Mouse (Mus musculus) layer of hippocampus, postnatal 36 days (tissue): ENCODE data around the gene Ddx52. TPM values are rescaled to one million over a fixed set of nuclear protein-coding genes. Genes with fewer than 3 reads are reported as not detected.

ENCODE experiments used
- DNase-seq, 2 experiments: peaks; one replicate each; pipeline ENCODE4 v3.0.0; 2022
- total RNA-seq, 2 experiments: library from RNA; stranded (reverse); gene quantifications; 2 replicates each; pipeline ENCODE4 v1.2.3; 2021

Ddx52 gene
- total RNA-seq, 2 experiments from 2014 or later: 13.8 to 14.2 TPM

- no peak for DNase-seq
Measured at GRCm38 (mm10) chr11:83969040-83969439, 27.2 kb downstream of the Ddx52 start.

GRCm38 (mm10) chr11:83974561-83975346, 32.9 kb downstream of the Ddx52 start:
- DNase-seq: no peak

GRCm38 (mm10) chr11:83975488-83975887, 33.6 kb downstream of the Ddx52 start:
- DNase-seq: no peak

GRCm38 (mm10) chr11:83976236-83976977, 34.5 kb downstream of the Ddx52 start:
- DNase-seq: no peak

- DNase-seq: no peak
Measured at GRCm38 (mm10) chr11:83977810-83978209, 35.9 kb downstream of the Ddx52 start.

GRCm38 (mm10) chr11:83979992-83980391, 38.1 kb downstream of the Ddx52 start:
- no peak for DNase-seq

- no peak for DNase-seq
Measured at GRCm38 (mm10) chr11:83981338-83981737, 39.5 kb downstream of the Ddx52 start.

- DNase-seq: no peak
Measured at GRCm38 (mm10) chr11:83991701-83992100, 49.8 kb downstream of the Ddx52 start.

- DNase-seq: no peak
Measured at GRCm38 (mm10) chr11:83993428-83993827, 51.6 kb downstream of the Ddx52 start.

- DNase-seq: no peak
Measured at GRCm38 (mm10) chr11:83994481-83994880, 52.6 kb downstream of the Ddx52 start.

GRCm38 (mm10) chr11:83995535-83995950, 53.7 kb downstream of the Ddx52 start:
- DNase-seq: no peak

- DNase-seq: no peak
Measured at GRCm38 (mm10) chr11:83997171-83997868, 55.5 kb downstream of the Ddx52 start.

GRCm38 (mm10) chr11:83998993-83999392, 57.1 kb downstream of the Ddx52 start:
- DNase-seq: no peak

GRCm38 (mm10) chr11:83999411-83999915, 57.6 kb downstream of the Ddx52 start:
- no peak for DNase-seq

- no peak for DNase-seq
Measured at GRCm38 (mm10) chr11:84001257-84001656, 59.4 kb downstream of the Ddx52 start.

- DNase-seq: peak in 1 of 2 experiments; percentile 25
Measured at GRCm38 (mm10) chr11:84003986-84004385, 62.1 kb downstream of the Ddx52 start.

GRCm38 (mm10) chr11:84009001-84009400, 67.1 kb downstream of the Ddx52 start:
- no peak for DNase-seq

- DNase-seq: no peak
Measured at GRCm38 (mm10) chr11:84010411-84010810, 68.5 kb downstream of the Ddx52 start.

GRCm38 (mm10) chr11:84011050-84011449, 69.2 kb downstream of the Ddx52 start:
- peak in 1 of 2 experiments; percentile 37 for DNase-seq

- no peak for DNase-seq
Measured at GRCm38 (mm10) chr11:84011576-84011975, 69.7 kb downstream of the Ddx52 start.
